Mouse (Mus musculus) retina, embryonic 14.5 days (tissue): Measurements from ENCODE around the gene Fam192a.
A peak's percentile ranks its signal among the peaks of the same experiment; 100 is the strongest.

ENCODE experiments used
- DNase-seq: peaks from one replicate; pipeline ENCODE4 v3.0.0-alpha.2; 2015; ENCODE audit warnings: low spot score

Fam192a gene

GRCm38 (mm10) chr8:94532525-94532872, 69.3 kb downstream of the Fam192a start:
- DNase-seq, result no peak

GRCm38 (mm10) chr8:94532000-94532399, 69.8 kb downstream of the Fam192a start:
- peak; percentile 33 for DNase-seq

- no peak for DNase-seq
Observed at GRCm38 (mm10) chr8:94530643-94531042, 71.2 kb downstream of the Fam192a start.

- DNase-seq, result no peak
Observed at GRCm38 (mm10) chr8:94529875-94530274, 71.9 kb downstream of the Fam192a start.

GRCm38 (mm10) chr8:94528245-94528644, 73.6 kb downstream of the Fam192a start:
- peak; percentile 81 for DNase-seq

GRCm38 (mm10) chr8:94527178-94527577, 74.6 kb downstream of the Fam192a start:
- DNase-seq, result no peak

DNA sequence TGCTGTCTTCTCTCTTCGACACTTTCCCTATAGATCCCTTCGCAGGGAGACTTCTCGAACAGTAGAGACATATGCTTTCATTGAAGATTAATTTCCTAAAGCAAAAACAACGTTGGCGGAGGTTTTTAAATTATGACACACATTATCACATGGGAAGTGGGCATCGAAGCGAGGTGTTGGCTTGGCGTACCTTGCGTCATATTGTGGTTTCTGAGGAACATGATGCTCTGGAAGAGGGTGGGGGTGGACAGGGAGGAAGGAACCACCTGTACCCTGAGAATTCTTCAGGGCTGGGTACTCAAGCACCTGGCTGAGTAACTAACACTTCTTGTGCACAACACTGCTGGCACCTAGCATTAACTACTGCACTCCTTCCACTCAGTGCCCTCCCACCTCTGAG, 77.2 kb downstream of the Fam192a start:
- no peak for DNase-seq
